Mouse (Mus musculus): Measurements from ENCODE around the gene Tenm4.

DNA sequence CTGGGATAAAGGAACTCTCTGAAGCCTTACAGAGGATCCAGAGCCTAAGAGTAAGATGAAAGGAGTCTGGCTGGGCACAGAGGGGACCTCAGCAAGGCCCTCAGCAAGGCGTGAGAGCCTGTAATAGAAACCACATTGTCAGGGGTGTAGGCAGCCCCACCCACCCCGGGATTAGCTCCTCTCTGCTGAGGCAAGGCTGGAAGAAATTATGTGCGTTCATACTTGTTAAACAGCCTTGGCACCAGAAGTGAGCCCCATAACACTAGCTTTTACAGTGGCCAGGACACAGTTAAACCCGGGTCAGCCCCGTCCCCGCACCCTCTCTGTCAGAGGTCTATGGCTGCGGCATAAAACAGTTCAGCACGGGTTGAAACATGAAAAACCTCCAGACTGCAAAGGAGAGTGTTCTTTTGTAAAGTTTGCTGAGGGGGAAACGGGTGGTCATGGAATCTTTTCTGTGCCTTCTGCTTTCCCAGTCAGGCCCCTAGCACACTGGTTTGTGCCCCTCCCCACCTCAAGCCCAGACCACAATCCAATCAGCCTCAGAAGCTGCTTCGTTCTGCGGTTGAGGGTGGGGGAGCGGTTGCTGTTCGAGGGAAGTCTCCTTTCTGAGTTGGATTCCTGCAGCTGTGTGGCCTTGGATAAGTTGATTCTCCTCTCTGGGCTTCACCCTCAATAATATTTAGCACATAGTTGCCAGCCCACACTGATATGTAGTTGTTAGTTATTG is 486.2 kb downstream of the Tenm4 start:
- TF ChIP-seq CTCF (IDR thresholded peaks at IDR 0.05; ENCODE audit: low read depth, low read length) (no peak), GATA1 (IDR thresholded peaks at IDR 0.05; ENCODE audit: borderline replicate concordance, low read length) (no peak), TAL1 (conservative IDR thresholded peaks at IDR 0.05; ENCODE audit: low read depth, low read length) (no peak), GATA2 (IDR thresholded peaks at IDR 0.05; ENCODE audit: borderline replicate concordance, low read depth, low read length) (no peak)

All from G1E (cell line).